Mouse (Mus musculus): ENCODE data around the gene Atp8a2. TPM values are rescaled to one million over a fixed set of nuclear protein-coding genes. Genes with fewer than 3 reads are reported as not detected.

Atp8a2 gene
- polyA plus RNA-seq, 1 experiment, result 0.01 TPM

GRCm38 (mm10) chr14:59883517-59884069, 313.4 kb downstream of the Atp8a2 start:
- Histone ChIP-seq H3K27me3 (ENCODE audit: control insufficient read depth, insufficient read depth, insufficient read length) (no peaks in the 10 kb centered on the region), H3K36me3 (ENCODE audit: control insufficient read depth, insufficient read depth) (no peaks in the 10 kb centered on the region), H3K4me3 (no peak overlapping the region), H3ac (ENCODE audit: control insufficient read depth, insufficient read length) (no peak overlapping the region), H3K79me2 (ENCODE audit: control insufficient read depth, insufficient read depth) (no peaks in the 10 kb centered on the region), H3K4me2 (ENCODE audit: low read depth) (no peak overlapping the region)
- TF ChIP-seq MYOG (IDR thresholded peaks at IDR 0.05; ENCODE audit: control insufficient read depth in 1 of 3, insufficient read depth in 1 of 3, insufficient read length in 2 of 3, low read depth in 2 of 3), result no peak
- no peak for TF ChIP-seq MYOD1 (IDR thresholded peaks at IDR 0.05; ENCODE audit: control insufficient read depth in 1 of 3, insufficient read length in 2 of 3, low read depth in 2 of 3)
- no peak for TF ChIP-seq POLR2A (IDR thresholded peaks at IDR 0.05; ENCODE audit: insufficient read length, low read depth)
- TF ChIP-seq REST (IDR thresholded peaks at IDR 0.05; ENCODE audit: insufficient read depth, insufficient read length), result no peak
- TF ChIP-seq POLR2AphosphoS2 (IDR thresholded peaks at IDR 0.05; ENCODE audit: insufficient read length, low read depth), result no peak
- TF ChIP-seq MAX (IDR thresholded peaks at IDR 0.05; ENCODE audit: low read depth), result no peak
- no peak for TF ChIP-seq CEBPB (IDR thresholded peaks at IDR 0.05; ENCODE audit: insufficient read depth, poor library complexity, severe bottlenecking)
- no peak for TF ChIP-seq TCF12 (IDR thresholded peaks at IDR 0.05; ENCODE audit: insufficient read depth, poor library complexity, severe bottlenecking)
- no peak for TF ChIP-seq E2F4 (IDR thresholded peaks at IDR 0.05; ENCODE audit: insufficient read depth)
- no peak for TF ChIP-seq USF1 (IDR thresholded peaks at IDR 0.05; ENCODE audit: low read depth)
- no peak for TF ChIP-seq TCF3 (IDR thresholded peaks at IDR 0.05; ENCODE audit: insufficient read length, low read depth)
- no peak for TF ChIP-seq SRF (IDR thresholded peaks at IDR 0.05; ENCODE audit: control insufficient read depth, insufficient read length, low read depth)

DNA sequence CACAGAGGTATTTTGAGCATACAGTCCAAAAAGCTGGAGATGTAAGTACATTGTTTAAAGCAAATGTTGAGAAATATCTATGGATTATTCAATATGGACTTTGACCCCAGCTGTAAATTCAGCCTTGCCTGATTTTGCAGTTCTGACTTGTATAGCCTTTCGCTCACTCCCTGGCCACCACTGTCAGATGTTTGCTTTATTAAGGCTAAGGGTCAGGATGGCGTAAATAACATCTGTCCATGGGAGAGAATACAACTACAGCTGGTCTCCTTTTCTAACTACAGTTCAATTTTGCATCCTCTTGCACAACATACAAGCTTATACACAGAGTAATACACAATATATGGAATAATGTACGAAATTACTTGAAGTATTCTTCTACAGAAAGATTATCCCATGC, 316.1 kb downstream of the Atp8a2 start:
- H3K4me2 ChIP-seq (ENCODE audit: low read depth), result no peak overlapping the region
- no peak for TF ChIP-seq CEBPB (IDR thresholded peaks at IDR 0.05; ENCODE audit: insufficient read depth, poor library complexity, severe bottlenecking)
- no peak for TF ChIP-seq SRF (IDR thresholded peaks at IDR 0.05; ENCODE audit: control insufficient read depth, insufficient read length, low read depth)
- no peak for TF ChIP-seq E2F4 (IDR thresholded peaks at IDR 0.05; ENCODE audit: insufficient read depth)
- TF ChIP-seq REST (IDR thresholded peaks at IDR 0.05; ENCODE audit: insufficient read depth, insufficient read length), result no peak
- TF ChIP-seq TCF12 (IDR thresholded peaks at IDR 0.05; ENCODE audit: insufficient read depth, poor library complexity, severe bottlenecking), result no peak
- no peak for TF ChIP-seq POLR2A (IDR thresholded peaks at IDR 0.05; ENCODE audit: insufficient read length, low read depth)
- no peak for TF ChIP-seq USF1 (IDR thresholded peaks at IDR 0.05; ENCODE audit: low read depth)
- no peak for TF ChIP-seq MYOD1 (IDR thresholded peaks at IDR 0.05; ENCODE audit: control insufficient read depth in 1 of 3, insufficient read length in 2 of 3, low read depth in 2 of 3)
- TF ChIP-seq MYOG (IDR thresholded peaks at IDR 0.05; ENCODE audit: control insufficient read depth in 1 of 3, insufficient read depth in 1 of 3, insufficient read length in 2 of 3, low read depth in 2 of 3), result no peak
- TF ChIP-seq MAX (IDR thresholded peaks at IDR 0.05; ENCODE audit: low read depth), result no peak
- TF ChIP-seq TCF3 (IDR thresholded peaks at IDR 0.05; ENCODE audit: insufficient read length, low read depth), result no peak
- no peak for TF ChIP-seq POLR2AphosphoS2 (IDR thresholded peaks at IDR 0.05; ENCODE audit: insufficient read length, low read depth)
- H3K4me3 ChIP-seq, result no peak overlapping the region
- H3K27me3 ChIP-seq (ENCODE audit: control insufficient read depth, insufficient read depth, insufficient read length), result no peaks in the 10 kb centered on the region
- H3K79me2 ChIP-seq (ENCODE audit: control insufficient read depth, insufficient read depth), result no peaks in the 10 kb centered on the region
- H3ac ChIP-seq (ENCODE audit: control insufficient read depth, insufficient read length), result no peak overlapping the region
- H3K36me3 ChIP-seq (ENCODE audit: control insufficient read depth, insufficient read depth), result no peaks in the 10 kb centered on the region

GRCm38 (mm10) chr14:59878248-59878647, 318.7 kb downstream of the Atp8a2 start:
- no peak overlapping the region for H3ac ChIP-seq (ENCODE audit: control insufficient read depth, insufficient read length)
- no peak for TF ChIP-seq USF1 (IDR thresholded peaks at IDR 0.05; ENCODE audit: low read depth)
- TF ChIP-seq CEBPB (IDR thresholded peaks at IDR 0.05; ENCODE audit: insufficient read depth, poor library complexity, severe bottlenecking), result no peak
- TF ChIP-seq SRF (IDR thresholded peaks at IDR 0.05; ENCODE audit: control insufficient read depth, insufficient read length, low read depth), result no peak
- no peak for TF ChIP-seq MAX (IDR thresholded peaks at IDR 0.05; ENCODE audit: low read depth)
- TF ChIP-seq MYOG (IDR thresholded peaks at IDR 0.05; ENCODE audit: control insufficient read depth in 1 of 3, insufficient read depth in 1 of 3, insufficient read length in 2 of 3, low read depth in 2 of 3), result no peak
- TF ChIP-seq TCF12 (IDR thresholded peaks at IDR 0.05; ENCODE audit: insufficient read depth, poor library complexity, severe bottlenecking), result no peak
- TF ChIP-seq POLR2A (IDR thresholded peaks at IDR 0.05; ENCODE audit: insufficient read length, low read depth), result no peak
- TF ChIP-seq MYOD1 (IDR thresholded peaks at IDR 0.05; ENCODE audit: control insufficient read depth in 1 of 3, insufficient read length in 2 of 3, low read depth in 2 of 3), result no peak
- TF ChIP-seq E2F4 (IDR thresholded peaks at IDR 0.05; ENCODE audit: insufficient read depth), result no peak
- no peak for TF ChIP-seq TCF3 (IDR thresholded peaks at IDR 0.05; ENCODE audit: insufficient read length, low read depth)
- TF ChIP-seq POLR2AphosphoS2 (IDR thresholded peaks at IDR 0.05; ENCODE audit: insufficient read length, low read depth), result no peak
- H3K79me2 ChIP-seq (ENCODE audit: control insufficient read depth, insufficient read depth), result no peaks in the 10 kb centered on the region
- H3K36me3 ChIP-seq (ENCODE audit: control insufficient read depth, insufficient read depth), result no peaks in the 10 kb centered on the region
- H3K4me3 ChIP-seq, result no peak overlapping the region
- no peak overlapping the region for H3K4me2 ChIP-seq (ENCODE audit: low read depth)
- H3K27me3 ChIP-seq (ENCODE audit: control insufficient read depth, insufficient read depth, insufficient read length), result no peaks in the 10 kb centered on the region

DNA sequence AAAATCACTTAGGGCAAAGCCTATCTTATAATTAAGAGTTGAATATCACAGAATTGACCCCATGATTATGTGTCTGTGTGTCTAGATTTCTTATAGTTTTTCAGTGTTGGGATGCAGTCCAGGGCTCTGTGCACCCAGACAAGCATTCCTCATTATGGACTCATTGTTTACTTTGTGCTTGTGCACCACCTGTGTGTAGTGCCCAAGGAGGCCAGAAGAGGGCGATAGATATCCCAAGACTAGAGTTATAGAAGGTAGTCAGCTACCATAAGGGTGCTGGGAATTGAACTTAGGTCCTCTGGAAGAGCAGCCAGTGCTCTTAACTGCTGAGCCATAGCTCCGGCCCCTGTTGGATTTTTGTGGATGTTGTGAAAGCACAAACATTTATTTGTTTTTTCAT, 320.5 kb downstream of the Atp8a2 start:
- H3K4me2 ChIP-seq (ENCODE audit: low read depth), result no peak overlapping the region
- H3K27me3 ChIP-seq (ENCODE audit: control insufficient read depth, insufficient read depth, insufficient read length), result no peaks in the 10 kb centered on the region
- no peak overlapping the region for H3ac ChIP-seq (ENCODE audit: control insufficient read depth, insufficient read length)
- TF ChIP-seq TCF12 (IDR thresholded peaks at IDR 0.05; ENCODE audit: insufficient read depth, poor library complexity, severe bottlenecking), result no peak
- TF ChIP-seq POLR2AphosphoS2 (IDR thresholded peaks at IDR 0.05; ENCODE audit: insufficient read length, low read depth), result no peak
- no peak for TF ChIP-seq POLR2A (IDR thresholded peaks at IDR 0.05; ENCODE audit: insufficient read length, low read depth)
- no peaks in the 10 kb centered on the region for H3K79me2 ChIP-seq (ENCODE audit: control insufficient read depth, insufficient read depth)
- H3K36me3 ChIP-seq (ENCODE audit: control insufficient read depth, insufficient read depth), result no peaks in the 10 kb centered on the region
- H3K4me3 ChIP-seq, result no peak overlapping the region

DNA sequence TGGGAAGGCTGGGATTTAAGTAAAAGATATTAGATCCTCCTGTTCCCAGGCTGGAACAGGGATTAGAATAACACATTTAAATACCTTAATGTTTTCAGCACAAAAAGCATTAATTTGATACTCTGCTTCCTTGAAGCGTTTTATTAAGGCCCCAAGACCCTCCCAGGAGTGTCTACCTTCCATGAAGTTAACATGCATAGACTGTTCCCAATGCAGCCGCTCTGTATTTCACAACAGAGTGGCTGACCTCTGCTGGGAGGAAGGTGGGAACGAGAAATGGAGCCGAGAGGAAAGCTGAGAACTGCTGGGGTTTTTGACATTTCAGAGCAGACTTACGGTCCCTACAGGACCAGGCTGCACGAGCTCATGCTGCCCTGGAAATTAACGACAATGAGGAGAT, 328.6 kb downstream of the Atp8a2 start:
- TF ChIP-seq POLR2AphosphoS2 (IDR thresholded peaks at IDR 0.05; ENCODE audit: insufficient read length, low read depth) (no peak), MYOD1 (IDR thresholded peaks at IDR 0.05; ENCODE audit: control insufficient read depth in 1 of 3, insufficient read length in 2 of 3, low read depth in 2 of 3) (no peak)
- no peak overlapping the region for H3ac ChIP-seq (ENCODE audit: control insufficient read depth, insufficient read length)

More for the DNA sequence above, 328.6 kb downstream of the Atp8a2 start:
- Histone ChIP-seq H3K4me2 (ENCODE audit: low read depth) (no peak overlapping the region), H3K27me3 (ENCODE audit: control insufficient read depth, insufficient read depth, insufficient read length) (no peaks in the 10 kb centered on the region), H3K79me2 (ENCODE audit: control insufficient read depth, insufficient read depth) (no peaks in the 10 kb centered on the region), H3K36me3 (ENCODE audit: control insufficient read depth, insufficient read depth) (no peaks in the 10 kb centered on the region), H3K4me3 (no peak overlapping the region)

Measured in myocyte (in vitro differentiated cells).